Mouse (Mus musculus): ENCODE results near the gene Wdfy3.

GRCm38 (mm10) chr5:102006218-102006941 lies 63.3 kb downstream of the Wdfy3 start:
- no peak for TF ChIP-seq CTCF (IDR thresholded peaks at IDR 0.05; ENCODE audit: insufficient read depth, low read length)
- no peak for TF ChIP-seq POLR2A (IDR thresholded peaks at IDR 0.05; ENCODE audit: borderline replicate concordance, extremely low read depth, low read depth, low read length)

All from lung, adult 2 months (tissue).